Mouse (Mus musculus) small intestine, adult 2 months (tissue): ENCODE measurements around the gene Ranbp17. TPM values are rescaled to one million over a fixed set of nuclear protein-coding genes. Genes with fewer than 3 reads are reported as not detected.

Experiments
- H3K27ac ChIP-seq: fragments of 200-500 bp; 2 replicates; pipeline ENCODE4 v1.5.1; 2012; ENCODE audit warnings: low read depth, low read length, control low read depth, inconsistent platforms; ENCODE audit not compliant: insufficient read depth
- H3K27me3 ChIP-seq: fragments of 200-500 bp; 2 replicates; pipeline ENCODE4 v1.6.1; 2012; ENCODE audit warnings: mild to moderate bottlenecking, moderate library complexity, low read length, inconsistent platforms; ENCODE audit not compliant: control insufficient read depth, insufficient read depth
- H3K36me3 ChIP-seq: fragments of 200-500 bp; 2 replicates; pipeline ENCODE4 v1.6.1; 2012; ENCODE audit warnings: mild to moderate bottlenecking, low read length, control low read depth, inconsistent platforms; ENCODE audit not compliant: control insufficient read depth, insufficient read depth
- H3K4me1 ChIP-seq: fragments of 200-500 bp; 2 replicates; pipeline ENCODE4 v1.6.1; 2012; ENCODE audit warnings: low read length, inconsistent platforms, mixed read lengths; ENCODE audit not compliant: control insufficient read depth, insufficient read depth, insufficient read length
- H3K4me3 ChIP-seq: fragments of 200-500 bp; 2 replicates; pipeline ENCODE4 v1.5.1; 2012; ENCODE audit warnings: low read depth, mild to moderate bottlenecking, control low read depth, inconsistent platforms, low read length, moderate library complexity
- CTCF ChIP-seq: fragments of 200-500 bp; IDR thresholded peaks from 2 replicates; pipeline ENCODE4 v1.5.1; 2012; ENCODE audit warnings: low read depth, mild to moderate bottlenecking, control low read depth, inconsistent platforms, low read length, moderate library complexity, mixed read lengths; ENCODE audit not compliant: insufficient replicate concordance, insufficient read length; ENCODE audit errors: extremely low read depth
- POLR2A ChIP-seq: fragments of 200-500 bp; IDR thresholded peaks from 2 replicates; pipeline ENCODE4 v1.6.1; 2012; ENCODE audit warnings: low read depth, mild to moderate bottlenecking, control low read depth, inconsistent platforms, low read length, moderate library complexity
- WGBS: fragments of 180-500 bp; shearing (Covaris S2); methylation state at CpG from one replicate; pipeline ENCODE4 v1.1.7; 2018; 5-methylcytosine and 5-hydroxymethylcytosine counted together
- polyA plus RNA-seq: library from polyadenylated mRNA; depleted of rRNA; stranded (reverse); fragments of >200 nt; gene quantifications from 2 replicates; pipeline ENCODE4 v1.2.3, GENCODE M21; 2012

Ranbp17 gene
- polyA plus RNA-seq, 1 experiment = 0.13 TPM

DNA sequence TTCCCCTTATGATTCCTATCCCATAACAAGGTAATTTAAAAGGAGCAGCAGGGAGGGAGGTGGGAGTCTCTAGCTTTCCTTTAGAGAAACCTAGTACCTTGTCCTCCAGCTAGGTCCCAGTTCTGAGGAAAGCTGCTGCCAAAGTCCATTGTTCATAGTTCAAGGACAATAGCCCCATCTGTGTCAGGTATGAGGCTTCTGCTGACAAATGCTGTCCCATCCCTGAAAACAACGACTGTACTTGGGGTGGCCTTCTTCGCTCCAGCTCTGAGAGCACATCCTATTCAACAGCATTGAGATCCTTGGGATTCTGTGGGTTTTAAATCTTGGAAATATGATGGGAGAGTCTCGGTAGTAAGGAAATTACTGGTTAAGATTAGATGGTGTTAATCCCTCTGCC is 23.1 kb upstream of the Ranbp17 start:
- no peak overlapping the region for H3K27ac ChIP-seq
- no peaks in the 10 kb centered on the region for H3K36me3 ChIP-seq
- H3K4me1 ChIP-seq = no peaks in the 10 kb centered on the region
- H3K27me3 ChIP-seq = no peaks in the 10 kb centered on the region
- WGBS = 82% methylated on average over 3 of the region's 3 CpGs
- no peak overlapping the region for H3K4me3 ChIP-seq
- TF ChIP-seq POLR2A = no peak
- no peak for TF ChIP-seq CTCF

DNA sequence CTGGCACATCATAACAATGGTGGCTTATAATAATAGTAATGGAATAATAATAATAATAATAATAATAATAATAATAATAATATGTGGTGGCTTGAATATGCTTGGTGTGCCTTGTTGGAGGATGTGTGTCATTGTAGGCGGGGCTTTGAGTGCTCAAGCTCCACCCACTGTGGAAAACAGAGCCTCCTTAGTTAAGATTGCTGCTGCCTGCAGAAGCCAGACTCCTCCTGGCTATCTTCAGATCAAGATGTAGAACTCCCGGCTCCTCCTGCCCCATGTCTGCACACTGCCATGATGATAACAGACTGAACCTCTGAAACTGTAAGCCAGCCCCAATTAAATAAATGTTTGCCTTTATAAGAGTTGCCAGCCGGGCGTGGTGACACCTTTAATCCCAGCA is 21.0 kb upstream of the Ranbp17 start:
- TF ChIP-seq CTCF (no peak), POLR2A (no peak)
- H3K36me3 ChIP-seq = no peaks in the 10 kb centered on the region
- WGBS = 82% methylated on average over 4 of the region's 4 CpGs
- no peaks in the 10 kb centered on the region for H3K27me3 ChIP-seq
- H3K27ac ChIP-seq = no peak overlapping the region
- H3K4me1 ChIP-seq = no peaks in the 10 kb centered on the region
- H3K4me3 ChIP-seq = no peak overlapping the region

DNA sequence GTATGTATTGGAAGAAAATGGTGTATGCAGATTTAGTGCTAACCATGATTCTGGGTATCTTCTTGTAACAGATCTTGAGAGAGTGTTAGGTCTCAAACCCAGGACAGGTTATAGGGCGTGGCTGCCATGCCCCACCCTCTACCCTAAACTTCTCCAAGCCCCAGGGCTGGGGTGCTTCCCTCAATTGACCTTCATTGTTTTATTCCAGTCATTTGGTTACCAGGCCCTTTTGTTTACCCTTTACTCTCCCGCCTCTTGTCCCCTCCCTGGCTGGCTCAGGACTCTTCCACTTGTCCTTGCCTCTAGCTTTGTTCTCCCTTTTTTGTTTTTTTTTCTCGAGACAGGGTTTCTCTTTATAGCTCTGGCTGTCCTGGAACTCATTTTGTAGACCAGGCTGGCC is 20.0 kb upstream of the Ranbp17 start:
- TF ChIP-seq CTCF (no peak), POLR2A (no peak)
- H3K4me1 ChIP-seq = no peaks in the 10 kb centered on the region
- WGBS = 39% methylated on average over 3 of the region's 3 CpGs
- no peaks in the 10 kb centered on the region for H3K36me3 ChIP-seq
- no peaks in the 10 kb centered on the region for H3K27me3 ChIP-seq
- H3K4me3 ChIP-seq = no peak overlapping the region
- no peak overlapping the region for H3K27ac ChIP-seq

DNA sequence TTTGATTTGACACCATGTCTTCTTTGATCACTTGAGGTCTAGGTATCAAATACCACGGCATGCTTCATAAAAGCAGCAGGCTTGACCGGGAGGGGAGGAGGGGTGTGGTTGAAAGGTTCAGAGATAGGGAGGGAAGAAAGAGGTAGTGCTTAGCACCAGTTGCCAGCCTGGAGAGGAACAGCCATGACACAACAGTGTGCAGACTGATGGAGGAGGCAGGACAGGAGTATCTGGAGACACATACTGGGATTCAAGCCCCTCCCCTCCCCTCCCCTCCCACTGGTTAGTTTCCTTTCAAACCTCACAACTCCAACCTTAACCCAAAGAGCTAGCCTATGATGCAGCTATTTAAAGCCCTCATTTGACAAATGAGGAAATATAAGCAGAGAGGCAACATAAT is 16.0 kb upstream of the Ranbp17 start:
- TF ChIP-seq CTCF = no peak
- no peak for TF ChIP-seq POLR2A
- 20% methylated on average over 2 of the region's 2 CpGs for WGBS

DNA sequence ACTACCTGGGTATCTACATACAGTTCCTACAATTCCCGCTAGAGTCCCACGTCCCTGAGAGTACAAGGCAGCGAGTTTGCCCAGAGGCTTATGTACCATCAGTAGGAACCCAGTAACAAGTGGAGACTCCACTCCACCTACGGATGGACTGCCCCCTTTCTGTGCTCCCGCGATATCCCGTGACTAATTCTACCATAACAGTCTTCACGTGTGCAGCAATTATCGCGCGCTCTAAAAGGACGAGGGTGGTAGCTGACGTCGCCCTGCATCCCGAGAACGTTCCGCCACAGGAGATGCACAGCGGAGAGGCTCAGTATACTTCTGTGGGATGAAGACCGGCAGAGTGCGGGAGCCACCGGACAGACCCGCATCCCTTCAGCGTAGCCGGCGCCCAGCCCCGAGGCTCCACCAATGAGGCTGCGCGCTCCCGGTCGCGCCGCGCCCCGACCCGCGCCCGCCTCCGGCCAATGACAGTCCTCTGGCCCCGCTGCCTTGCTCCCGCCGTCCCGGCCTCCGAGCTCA is 631 bp downstream of the Ranbp17 start:
- 1% methylated on average over 43 of the region's 43 CpGs for WGBS
- H3K4me1 ChIP-seq = no peaks in the 10 kb centered on the region
- TF ChIP-seq POLR2A (no peak), CTCF (no peak)
- H3K36me3 ChIP-seq = no peaks in the 10 kb centered on the region
- H3K27me3 ChIP-seq = peaks cover 5% of the 10 kb centered on the region; the same call in 1 of the 2 replicates
- no peak overlapping the region for H3K27ac ChIP-seq
- peak overlapping the region; percentile 66 for H3K4me3 ChIP-seq

More for the DNA sequence above, 16.0 kb upstream of the Ranbp17 start:
- Histone ChIP-seq H3K27me3 (no peaks in the 10 kb centered on the region), H3K27ac (no peak overlapping the region), H3K36me3 (no peaks in the 10 kb centered on the region), H3K4me3 (no peak overlapping the region), H3K4me1 (no peaks in the 10 kb centered on the region)

DNA sequence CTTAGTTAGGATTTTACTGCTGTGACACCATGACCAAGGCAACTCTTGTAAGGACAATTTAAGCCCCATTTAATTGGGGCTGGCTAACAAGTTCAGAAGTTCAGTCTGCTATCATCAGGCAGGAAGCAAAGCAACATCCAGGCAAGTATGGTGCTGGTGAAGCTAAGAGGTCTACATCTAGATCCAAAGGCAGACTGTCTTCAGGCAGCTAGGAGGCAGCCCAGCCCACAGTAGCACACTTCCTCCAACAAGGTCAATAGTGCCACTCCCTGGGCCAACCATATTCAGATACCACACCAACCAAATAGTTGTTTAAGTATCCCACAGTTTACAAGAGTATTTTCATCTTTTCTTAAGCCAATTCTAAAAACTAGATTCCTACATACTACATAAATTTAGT is 4.1 kb downstream of the Ranbp17 start:
- Histone ChIP-seq H3K27ac (no peak overlapping the region), H3K4me3 (no peak overlapping the region), H3K27me3 (peaks cover 5% of the 10 kb centered on the region; the same call in 1 of the 2 replicates), H3K36me3 (no peaks in the 10 kb centered on the region), H3K4me1 (no peaks in the 10 kb centered on the region)
- no peak for TF ChIP-seq POLR2A
- no peak for TF ChIP-seq CTCF

DNA sequence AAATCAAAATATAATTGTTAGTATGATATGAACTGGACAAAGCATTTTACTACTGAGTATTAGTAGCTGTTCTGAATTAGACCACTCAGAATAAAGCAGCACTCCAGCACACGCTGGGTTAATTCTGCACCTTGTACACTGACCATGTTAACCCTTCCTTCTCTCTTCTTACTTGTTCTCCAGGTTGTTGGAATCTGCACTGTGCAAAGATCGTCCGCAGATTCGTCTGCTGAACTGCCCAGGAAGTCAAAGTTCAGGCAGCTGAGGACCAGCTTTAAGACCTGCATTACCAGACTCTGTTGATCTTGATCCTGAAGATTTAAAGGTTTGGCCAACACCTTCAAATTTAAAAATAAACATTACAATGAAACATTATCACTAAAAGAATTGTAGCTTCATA is 27.8 kb downstream of the Ranbp17 start:
- WGBS = 45% methylated on average over 4 of the region's 4 CpGs
- TF ChIP-seq POLR2A = no peak
- TF ChIP-seq CTCF = no peak

More for the DNA sequence above, 27.8 kb downstream of the Ranbp17 start:
- Histone ChIP-seq H3K27ac (no peak overlapping the region), H3K27me3 (no peaks in the 10 kb centered on the region), H3K4me1 (no peaks in the 10 kb centered on the region), H3K4me3 (no peak overlapping the region), H3K36me3 (no peaks in the 10 kb centered on the region)
